Mouse (Mus musculus) kidney, adult 2 months (tissue): ENCODE results near the gene Mfsd14b. TPM values are rescaled to one million over a fixed set of nuclear protein-coding genes. Genes with fewer than 3 reads are reported as not detected.

Experiments used
- DNase-seq: peaks from one replicate; pipeline ENCODE4 v3.0.0; 2021
- H3K27ac ChIP-seq: fragments of 200-500 bp; 2 replicates; pipeline ENCODE4 v1.5.1; 2012; ENCODE audit warnings: low read depth, low read length, control low read depth, inconsistent platforms; ENCODE audit not compliant: insufficient read depth
- H3K27me3 ChIP-seq: fragments of 200-500 bp; replicated peaks from 2 replicates; pipeline ENCODE4 v1.6.1; 2012; ENCODE audit warnings: mild to moderate bottlenecking, moderate library complexity, low read length, inconsistent platforms; ENCODE audit not compliant: control insufficient read depth, insufficient read depth
- H3K36me3 ChIP-seq: fragments of 200-500 bp; 2 replicates; pipeline ENCODE4 v1.6.1; 2012; ENCODE audit warnings: mild to moderate bottlenecking, moderate library complexity, low read length, inconsistent platforms; ENCODE audit not compliant: control insufficient read depth, insufficient read depth
- H3K4me1 ChIP-seq: fragments of 200-500 bp; 2 replicates; pipeline ENCODE4 v1.6.1; 2011; ENCODE audit warnings: low read length; ENCODE audit not compliant: control insufficient read depth, insufficient read depth
- H3K4me3 ChIP-seq: fragments of 200-500 bp; 2 replicates; pipeline ENCODE4 v1.5.1; 2011; ENCODE audit warnings: mild to moderate bottlenecking, low read depth, low read length, control low read depth; ENCODE audit not compliant: insufficient read depth
- CTCF ChIP-seq: fragments of 200-500 bp; conservative IDR thresholded peaks from 2 replicates; pipeline ENCODE4 v1.5.1; 2011; ENCODE audit warnings: low read depth, mild to moderate bottlenecking, control low read depth, low read length, moderate library complexity, mixed read lengths; ENCODE audit not compliant: insufficient read depth, insufficient read length
- POLR2A ChIP-seq: fragments of 200-500 bp; IDR thresholded peaks from one replicate; pipeline ENCODE4 v1.6.1; 2011; ENCODE audit warnings: low read depth, low read length, control low read depth
- WGBS: fragments of 180-500 bp; shearing (Covaris S2); methylation state at CpG from one replicate; pipeline ENCODE4 v1.1.7; 2018; 5-methylcytosine and 5-hydroxymethylcytosine counted together
- polyA plus RNA-seq: library from polyadenylated mRNA; depleted of rRNA; stranded (reverse); fragments of >200 nt; gene quantifications from 2 replicates; pipeline ENCODE4 v1.2.3, GENCODE M21; 2012; rRNA removed

The Mfsd14b gene
- 15.0 and 15.6 TPM in 2 replicates for polyA plus RNA-seq

- Histone ChIP-seq H3K4me1 (peaks cover 3% of the 10 kb centered on the region; the same call in 1 of the 2 replicates), H3K27me3 (no peaks in the 10 kb centered on the region), H3K36me3 (no peaks in the 10 kb centered on the region), H3K4me3 (peak within 1 kb of the TSS; percentile 74), H3K27ac (peak within 1 kb of the TSS; percentile 30)
- peak; percentile 93 for DNase-seq
- no peak for TF ChIP-seq CTCF
- peak; percentile 66 for TF ChIP-seq POLR2A
- WGBS: under 1% methylated on average over 60 of the region's 60 CpGs
Measured at GRCm38 (mm10) chr13:65112459-65113110, at the start of gene Mfsd14b. Gene Mfsd14b, minus strand, starts transcription at chr13:65112975.

- 68% methylated on average over 1 of the region's 1 CpGs for WGBS
Measured at GRCm38 (mm10) chr13:65149940-65150339, 37.2 kb upstream of the Mfsd14b start, which contains the start of gene Olfr466. Gene Olfr466, plus strand, starts transcription at chr13:65150240.

GRCm38 (mm10) chr13:65137789-65138188 is 25.0 kb upstream of the Mfsd14b start, which contains the start of gene Olfr465-ps1:
Gene Olfr465-ps1, plus strand, starts transcription at chr13:65138089.
- H3K4me3 ChIP-seq: no peak within 1 kb of the TSS
- no peaks in the 10 kb centered on the region for H3K27me3 ChIP-seq
- H3K27ac ChIP-seq: no peak within 1 kb of the TSS
- H3K4me1 ChIP-seq: no peaks in the 10 kb centered on the region
- TF ChIP-seq POLR2A (no peak), CTCF (no peak)
- no peaks in the 10 kb centered on the region for H3K36me3 ChIP-seq
- no peak for DNase-seq
- WGBS: 86% methylated on average over 4 of the region's 4 CpGs

More at GRCm38 (mm10) chr13:65149940-65150339, 37.2 kb upstream of the Mfsd14b start, which contains the start of gene Olfr466:
- no peak within 1 kb of the TSS for H3K4me3 ChIP-seq
- no peaks in the 10 kb centered on the region for H3K27me3 ChIP-seq
- no peak within 1 kb of the TSS for H3K27ac ChIP-seq
- no peaks in the 10 kb centered on the region for H3K36me3 ChIP-seq
- H3K4me1 ChIP-seq: no peaks in the 10 kb centered on the region
- TF ChIP-seq CTCF (no peak), POLR2A (no peak)
- DNase-seq: no peak

GRCm38 (mm10) chr13:65127063-65127847 is 14.5 kb upstream of the Mfsd14b start:
- Histone ChIP-seq H3K27ac (no peak overlapping the region), H3K27me3 (no peaks in the 10 kb centered on the region)
- 61% methylated on average over 3 of the region's 3 CpGs for WGBS

GRCm38 (mm10) chr13:65122111-65122510 is 9.3 kb upstream of the Mfsd14b start:
- 67% methylated on average over 1 of the region's 1 CpGs for whole genome bisulfite sequencing
- Histone ChIP-seq H3K36me3 (no peaks in the 10 kb centered on the region), H3K4me3 (no peak overlapping the region), H3K4me1 (no peaks in the 10 kb centered on the region), H3K27me3 (no peaks in the 10 kb centered on the region), H3K27ac (no peak overlapping the region)
- no peak for DNase-seq
- TF ChIP-seq POLR2A (no peak), CTCF (no peak)

More at GRCm38 (mm10) chr13:65127063-65127847, 14.5 kb upstream of the Mfsd14b start:
- H3K4me3 ChIP-seq: no peak overlapping the region
- peak; percentile 16 for DNase-seq
- TF ChIP-seq CTCF (peak; percentile 47), POLR2A (no peak)
- H3K4me1 ChIP-seq: no peaks in the 10 kb centered on the region
- H3K36me3 ChIP-seq: no peaks in the 10 kb centered on the region

GRCm38 (mm10) chr13:65120984-65121383 is 8.2 kb upstream of the Mfsd14b start:
- Histone ChIP-seq H3K36me3 (no peaks in the 10 kb centered on the region), H3K4me3 (no peak overlapping the region), H3K27me3 (no peaks in the 10 kb centered on the region), H3K4me1 (no peaks in the 10 kb centered on the region), H3K27ac (no peak overlapping the region)
- DNase-seq: no peak
- 62% methylated on average over 3 of the region's 3 CpGs for WGBS
- TF ChIP-seq POLR2A: no peak
- no peak for TF ChIP-seq CTCF

- H3K4me1 ChIP-seq: peaks cover under 1% of the 10 kb centered on the region; the same call in 1 of the 2 replicates
- 75% methylated on average over 3 of the region's 3 CpGs for WGBS
- H3K27me3 ChIP-seq: no peaks in the 10 kb centered on the region
- H3K36me3 ChIP-seq: no peaks in the 10 kb centered on the region
- DNase-seq: no peak
- H3K4me3 ChIP-seq: peak overlapping the region; percentile 74
- TF ChIP-seq POLR2A (no peak), CTCF (no peak)
- peak overlapping the region; percentile 30; the same call in 1 of the 2 replicates for H3K27ac ChIP-seq
Measured at GRCm38 (mm10) chr13:65113239-65113638, 464 bp upstream of the Mfsd14b start.
